Mouse (Mus musculus) liver, embryonic 12.5 days (tissue): ENCODE results near the gene Cdh20. TPM values are rescaled to one million over a fixed set of nuclear protein-coding genes. Genes with fewer than 3 reads are reported as not detected.

Experiments
- ATAC-seq: fragments of 200-750 bp; cut with Nextera tagmentation; 2 replicates; pipeline ENCODE4 v1.8.0; 2017; ENCODE audit warnings: moderate number of reproducible peaks, mild to moderate bottlenecking, moderate library complexity
- H3K27ac ChIP-seq: fragments of 300-500 bp; sonication (generic); 2 replicates; pipeline ENCODE4 v1.5.1; 2016; ENCODE audit warnings: mild to moderate bottlenecking
- H3K27me3 ChIP-seq: fragments of 300-500 bp; sonication (generic); replicated peaks from 2 replicates; pipeline ENCODE4 v1.6.1; 2016; ENCODE audit warnings: mild to moderate bottlenecking, moderate library complexity
- H3K36me3 ChIP-seq: fragments of 300-500 bp; sonication (generic); 2 replicates; pipeline ENCODE4 v1.6.1; 2016; ENCODE audit warnings: mild to moderate bottlenecking, moderate library complexity
- H3K4me1 ChIP-seq: fragments of 300-500 bp; sonication (generic); 2 replicates; pipeline ENCODE4 v1.6.1; 2016
- H3K4me2 ChIP-seq: fragments of 300-500 bp; sonication (generic); 2 replicates; pipeline ENCODE4 v1.6.1; 2016; ENCODE audit warnings: mild to moderate bottlenecking, moderate library complexity
- H3K4me3 ChIP-seq: fragments of 300-500 bp; sonication (generic); 2 replicates; pipeline ENCODE4 v1.5.1; 2016; ENCODE audit warnings: mild to moderate bottlenecking, moderate library complexity
- H3K9ac ChIP-seq: fragments of 300-500 bp; sonication (generic); 2 replicates; pipeline ENCODE4 v1.6.1; 2016; ENCODE audit warnings: mild to moderate bottlenecking, moderate library complexity
- H3K9me3 ChIP-seq: fragments of 300-500 bp; sonication (generic); replicated peaks from 2 replicates; pipeline ENCODE4 v1.6.1; 2016; ENCODE audit warnings: mild to moderate bottlenecking, moderate library complexity
- WGBS: fragments of 180-500 bp; shearing (Covaris S2); methylation state at CpG from one replicate; pipeline ENCODE4 v1.1.7; 2016; ENCODE audit not compliant: insufficient replicate concordance; 5-methylcytosine and 5-hydroxymethylcytosine counted together
- polyA plus RNA-seq: library from polyadenylated mRNA; unstranded; fragments of >200 nt; fragmentation: Nextera tagmentation; extraction: Ambion mirVana; gene quantifications from 2 replicates; pipeline ENCODE4 v1.2.1, GENCODE M21; 2016

Gene Cdh20
- not detected in 2 replicates for polyA plus RNA-seq

DNA sequence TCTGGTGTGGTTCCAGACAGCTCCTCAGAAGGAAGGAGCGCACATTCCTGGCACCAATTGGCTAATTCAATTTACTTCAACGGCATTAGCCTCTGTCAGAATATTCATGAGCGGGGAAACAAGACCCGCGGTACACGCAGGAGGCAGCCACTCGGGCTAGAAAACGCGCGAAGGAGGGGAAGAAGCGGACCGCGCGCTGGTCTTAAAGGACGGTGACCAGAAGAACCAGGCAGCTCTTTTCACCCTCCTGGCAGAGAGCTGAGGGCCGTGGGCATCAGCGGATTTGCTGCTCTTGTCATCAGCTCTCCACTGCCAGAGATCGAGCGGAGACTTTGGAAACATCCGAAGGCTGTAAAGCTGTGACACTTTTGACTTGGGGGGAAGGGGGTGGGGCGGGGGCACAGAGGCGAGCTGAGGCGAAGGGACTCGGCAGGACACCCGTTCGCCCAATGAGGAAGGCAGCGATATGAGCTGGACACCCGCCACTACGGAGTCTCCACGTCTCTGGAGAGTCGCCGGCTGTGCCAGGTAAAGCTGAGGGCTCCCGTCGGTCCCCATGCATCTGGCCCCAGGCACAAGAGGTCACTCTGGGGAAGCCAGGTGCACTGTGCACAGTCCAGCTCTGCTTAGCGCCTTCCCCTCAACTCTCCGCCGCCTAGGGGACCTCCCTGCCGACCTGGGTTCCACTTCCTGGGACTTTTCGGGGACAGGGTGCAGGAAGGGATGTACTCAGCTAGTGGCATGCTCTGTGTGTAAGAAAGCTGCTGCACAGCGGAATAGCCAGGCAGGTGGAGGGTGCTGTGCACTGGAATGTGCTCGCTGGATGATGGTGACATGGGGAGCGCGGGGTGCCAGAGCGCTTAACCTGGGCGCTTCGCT lies at the start of gene Cdh20:
Cdh20 (plus strand) TSS at position 159 of the 879 bp plus-strand sequence.
- H3K27ac ChIP-seq = no peak within 1 kb of the TSS
- H3K4me1 ChIP-seq = no peaks in the 10 kb centered on the region
- no peak within 1 kb of the TSS for H3K9ac ChIP-seq
- no peaks in the 10 kb centered on the region for H3K9me3 ChIP-seq
- H3K4me3 ChIP-seq = peak within 1 kb of the TSS; percentile 26
- no peaks in the 10 kb centered on the region for H3K36me3 ChIP-seq
- WGBS = 1% methylated on average over 46 of the region's 46 CpGs
- no peak for ATAC-seq
- H3K27me3 ChIP-seq = peaks cover 36% of the 10 kb centered on the region
- H3K4me2 ChIP-seq = peak within 1 kb of the TSS; percentile 54

DNA sequence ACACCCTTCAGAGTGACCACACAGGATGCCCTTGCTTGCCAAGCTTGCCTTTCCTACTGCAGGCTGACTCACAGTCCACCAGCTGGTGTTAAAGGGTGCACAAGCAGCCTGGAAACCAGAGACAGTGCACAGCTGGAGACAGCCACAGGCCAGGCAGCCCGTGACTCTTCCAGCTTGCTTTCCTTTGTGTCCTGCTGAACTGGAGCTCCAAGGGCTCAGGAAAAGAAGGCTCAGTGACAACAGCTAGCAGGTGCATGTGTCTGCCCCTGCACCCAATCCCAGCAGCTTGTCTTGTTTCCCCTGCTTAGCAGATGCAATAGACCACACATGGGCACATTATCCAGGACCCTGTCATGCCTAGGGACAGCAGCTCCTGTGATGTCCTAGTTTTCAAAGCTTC lies 21.5 kb upstream of the Cdh20 start:
- no peak overlapping the region for H3K4me3 ChIP-seq
- no peaks in the 10 kb centered on the region for H3K36me3 ChIP-seq
- no peaks in the 10 kb centered on the region for H3K27me3 ChIP-seq
- no peak overlapping the region for H3K4me2 ChIP-seq
- no peak overlapping the region for H3K27ac ChIP-seq
- H3K9ac ChIP-seq = no peak overlapping the region
- H3K9me3 ChIP-seq = no peaks in the 10 kb centered on the region
- no peak for ATAC-seq
- no peaks in the 10 kb centered on the region for H3K4me1 ChIP-seq
- 13% methylated on average over 1 of the region's 1 CpGs for WGBS

DNA sequence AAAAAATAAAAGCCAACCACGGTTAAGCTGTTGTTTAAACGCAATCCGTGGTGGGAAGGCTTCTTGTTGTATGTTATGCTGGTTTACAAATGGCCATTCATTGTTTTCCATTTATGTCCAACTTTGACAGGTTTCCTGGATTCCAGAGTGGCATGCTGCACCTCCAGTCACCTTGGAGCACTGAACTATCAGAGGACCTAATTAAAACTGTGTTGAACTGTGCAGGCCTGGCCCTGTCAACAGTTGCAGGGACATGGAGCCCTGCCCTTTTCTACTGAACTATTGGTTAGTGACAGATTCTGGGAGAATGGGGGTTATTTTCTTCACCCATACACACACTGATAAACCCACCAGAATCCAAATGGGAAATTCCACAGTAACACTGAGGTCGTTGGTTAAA lies 20.9 kb upstream of the Cdh20 start:
- Histone ChIP-seq H3K4me3 (no peak overlapping the region), H3K9me3 (no peaks in the 10 kb centered on the region), H3K4me1 (no peaks in the 10 kb centered on the region), H3K9ac (no peak overlapping the region), H3K27me3 (no peaks in the 10 kb centered on the region), H3K4me2 (no peak overlapping the region), H3K27ac (no peak overlapping the region), H3K36me3 (no peaks in the 10 kb centered on the region)
- no peak for ATAC-seq
- 66% methylated on average over 4 of the region's 4 CpGs for WGBS

DNA sequence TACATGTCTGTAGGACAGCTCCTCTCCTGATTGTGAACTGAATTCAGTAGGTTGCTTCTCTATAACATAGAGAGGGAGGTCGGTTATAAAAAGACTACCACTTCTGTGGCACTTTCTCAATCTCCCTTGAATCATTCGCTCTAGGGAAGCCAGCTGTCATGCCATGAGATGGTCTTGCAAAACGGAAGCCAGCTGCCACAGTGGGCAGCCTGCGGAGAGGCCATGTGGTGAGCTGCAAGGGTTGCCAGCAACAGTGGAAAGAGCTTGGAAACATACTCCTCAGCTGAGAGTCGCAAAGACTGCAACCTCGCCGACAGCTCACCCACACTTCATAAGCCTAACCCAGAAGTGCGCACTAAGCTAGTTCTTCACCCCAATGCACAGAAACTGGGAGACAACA lies 13.8 kb upstream of the Cdh20 start:
- 59% methylated on average over 8 of the region's 8 CpGs for WGBS
- no peaks in the 10 kb centered on the region for H3K27me3 ChIP-seq
- no peaks in the 10 kb centered on the region for H3K4me1 ChIP-seq
- no peaks in the 10 kb centered on the region for H3K36me3 ChIP-seq
- H3K9me3 ChIP-seq = no peaks in the 10 kb centered on the region
- no peak overlapping the region for H3K4me2 ChIP-seq
- no peak overlapping the region for H3K4me3 ChIP-seq
- no peak overlapping the region for H3K9ac ChIP-seq
- no peak for ATAC-seq
- H3K27ac ChIP-seq = no peak overlapping the region

DNA sequence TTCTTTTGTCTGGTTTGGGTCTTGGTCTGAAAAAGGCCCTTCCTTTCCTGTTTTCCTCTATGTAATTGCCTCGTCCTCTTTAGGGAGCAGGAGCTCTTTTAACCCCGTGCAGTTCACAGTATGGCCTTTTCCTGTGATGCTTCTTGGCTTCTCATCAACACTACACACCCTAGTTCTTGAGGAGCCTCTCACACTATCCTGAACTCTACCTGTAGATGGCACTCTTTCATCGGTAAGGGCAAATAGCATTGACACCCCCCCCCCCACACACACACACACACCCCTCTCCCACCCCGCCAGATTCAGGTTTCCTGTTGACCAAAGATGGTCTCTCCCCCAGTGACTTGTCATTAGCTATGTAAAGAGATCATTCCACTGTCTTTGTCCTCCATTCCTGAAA lies 12.4 kb upstream of the Cdh20 start:
- no peaks in the 10 kb centered on the region for H3K36me3 ChIP-seq
- H3K27ac ChIP-seq = no peak overlapping the region
- ATAC-seq = no peak
- H3K27me3 ChIP-seq = no peaks in the 10 kb centered on the region
- H3K9ac ChIP-seq = no peak overlapping the region
- H3K9me3 ChIP-seq = no peaks in the 10 kb centered on the region
- H3K4me2 ChIP-seq = no peak overlapping the region
- no peaks in the 10 kb centered on the region for H3K4me1 ChIP-seq
- WGBS = 22% methylated on average over 4 of the region's 4 CpGs
- H3K4me3 ChIP-seq = no peak overlapping the region

DNA sequence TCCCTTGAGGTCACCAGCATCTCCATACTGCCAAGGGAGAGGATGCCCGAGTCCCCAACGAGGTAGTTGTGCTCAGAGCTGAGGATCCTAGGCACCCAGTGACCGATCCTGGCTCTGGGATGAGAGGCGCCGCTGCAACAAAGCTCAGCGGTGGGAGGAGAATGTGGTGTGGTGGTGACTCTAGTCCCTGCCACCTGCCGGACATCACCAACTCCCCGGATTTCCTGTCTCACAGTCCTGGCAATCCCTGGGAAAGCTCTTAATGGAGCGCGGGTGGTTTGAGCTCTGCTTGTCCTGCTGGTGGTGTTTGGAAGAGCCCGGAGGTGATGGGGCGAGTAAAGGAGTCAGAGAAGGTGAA lies 900 bp downstream of the Cdh20 start:
- peak overlapping the region; percentile 54 for H3K4me2 ChIP-seq
- no peak overlapping the region for H3K9ac ChIP-seq
- H3K9me3 ChIP-seq = no peaks in the 10 kb centered on the region
- no peaks in the 10 kb centered on the region for H3K36me3 ChIP-seq
- peaks cover 36% of the 10 kb centered on the region for H3K27me3 ChIP-seq
- WGBS = 2% methylated on average over 12 of the region's 12 CpGs
- peak overlapping the region; percentile 26 for H3K4me3 ChIP-seq
- no peaks in the 10 kb centered on the region for H3K4me1 ChIP-seq
- no peak for ATAC-seq
- H3K27ac ChIP-seq = no peak overlapping the region

DNA sequence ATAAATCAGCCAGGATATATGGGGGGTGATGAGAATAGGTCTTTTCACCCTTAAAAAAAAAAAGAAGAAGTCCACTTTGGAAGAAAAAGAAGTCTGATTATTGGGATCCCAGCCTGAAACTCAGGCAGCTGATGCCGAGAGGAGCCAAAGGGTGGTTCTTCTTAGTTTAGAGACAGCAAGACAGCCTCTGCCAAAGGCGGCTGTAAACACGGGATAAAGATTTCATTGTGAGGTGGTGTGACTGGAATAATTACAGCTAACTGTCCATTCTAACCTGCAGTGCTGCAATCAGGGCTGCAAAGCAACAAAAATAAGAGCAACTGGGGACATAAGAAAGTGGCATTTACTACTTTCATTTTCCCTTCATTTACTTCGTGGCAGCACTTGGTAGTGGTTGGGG lies 3.6 kb downstream of the Cdh20 start:
- Histone ChIP-seq H3K4me2 (no peak overlapping the region), H3K36me3 (no peaks in the 10 kb centered on the region), H3K4me3 (no peak overlapping the region), H3K4me1 (no peaks in the 10 kb centered on the region), H3K27me3 (peaks cover 36% of the 10 kb centered on the region), H3K9me3 (no peaks in the 10 kb centered on the region), H3K9ac (no peak overlapping the region), H3K27ac (no peak overlapping the region)
- WGBS = 67% methylated on average over 4 of the region's 4 CpGs
- ATAC-seq = no peak

DNA sequence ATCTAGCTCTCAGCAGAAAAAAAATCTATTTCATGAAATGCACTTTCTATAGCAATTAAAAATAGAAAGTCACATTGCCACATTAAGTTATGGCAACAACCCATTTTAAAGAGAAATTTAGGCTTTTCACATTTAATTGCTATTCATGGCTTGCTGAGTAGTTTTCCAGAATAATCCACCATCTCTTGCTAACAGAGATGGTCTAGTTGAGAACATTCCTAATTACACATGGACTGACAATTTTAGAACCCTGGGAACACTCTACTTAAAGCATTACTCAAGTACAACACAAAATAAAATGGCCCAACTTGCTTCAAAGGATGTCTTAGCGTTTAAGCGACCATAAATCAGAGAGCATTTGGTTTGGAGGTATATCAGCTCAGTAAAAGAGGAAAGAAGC lies 4.9 kb downstream of the Cdh20 start:
- no peak overlapping the region for H3K4me2 ChIP-seq
- no peak for ATAC-seq
- H3K9ac ChIP-seq = no peak overlapping the region
- H3K27ac ChIP-seq = no peak overlapping the region
- no peaks in the 10 kb centered on the region for H3K36me3 ChIP-seq
- 73% methylated on average over 2 of the region's 2 CpGs for WGBS
- H3K4me1 ChIP-seq = no peaks in the 10 kb centered on the region
- no peak overlapping the region for H3K4me3 ChIP-seq
- peaks cover 25% of the 10 kb centered on the region for H3K27me3 ChIP-seq
- no peaks in the 10 kb centered on the region for H3K9me3 ChIP-seq

DNA sequence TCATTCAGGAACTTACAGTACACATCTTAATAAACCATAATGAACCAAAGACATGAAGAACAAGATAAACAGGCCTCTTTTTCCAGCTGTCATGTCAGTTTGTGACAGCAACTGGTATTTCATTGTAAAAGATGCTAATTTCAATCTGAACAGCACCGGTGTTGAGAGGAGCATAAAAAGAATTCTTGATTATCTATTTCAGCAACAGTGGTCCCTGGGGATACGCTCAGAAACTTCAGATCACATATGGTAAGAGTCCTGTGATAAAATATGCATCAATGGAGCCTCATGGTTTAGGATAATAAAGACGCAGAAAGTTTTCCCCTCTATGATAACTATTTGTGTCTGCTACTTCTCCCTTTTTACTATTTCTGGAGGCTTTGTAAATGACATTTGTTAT lies 25.2 kb downstream of the Cdh20 start:
- H3K4me3 ChIP-seq = no peak overlapping the region
- H3K27ac ChIP-seq = no peak overlapping the region
- H3K27me3 ChIP-seq = no peaks in the 10 kb centered on the region
- H3K36me3 ChIP-seq = no peaks in the 10 kb centered on the region
- ATAC-seq = no peak
- no peaks in the 10 kb centered on the region for H3K4me1 ChIP-seq
- WGBS = 70% methylated on average over 3 of the region's 3 CpGs
- no peak overlapping the region for H3K4me2 ChIP-seq
- no peak overlapping the region for H3K9ac ChIP-seq
- H3K9me3 ChIP-seq = no peaks in the 10 kb centered on the region

DNA sequence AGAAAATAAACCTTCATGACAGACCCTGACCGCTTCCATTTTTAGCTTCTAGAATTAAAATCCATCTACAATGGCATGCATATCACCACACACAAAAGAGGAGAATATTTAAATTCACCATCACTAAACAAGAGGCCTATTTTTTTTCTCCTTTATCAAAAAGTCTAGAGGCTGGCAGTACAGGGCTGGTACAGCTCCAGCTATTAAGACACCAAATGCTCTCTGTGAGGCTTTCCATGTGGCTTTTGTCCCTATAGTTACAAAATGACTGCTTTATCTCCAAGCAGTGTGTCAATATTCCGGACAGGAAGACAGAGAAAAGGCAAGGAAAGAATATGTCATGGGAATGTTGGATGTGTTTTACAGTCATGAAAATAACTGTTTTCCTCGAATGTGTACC lies 27.8 kb downstream of the Cdh20 start:
- no peak overlapping the region for H3K9ac ChIP-seq
- H3K4me1 ChIP-seq = no peaks in the 10 kb centered on the region
- H3K36me3 ChIP-seq = no peaks in the 10 kb centered on the region
- no peak for ATAC-seq
- 51% methylated on average over 3 of the region's 3 CpGs for WGBS
- H3K4me3 ChIP-seq = no peak overlapping the region
- H3K4me2 ChIP-seq = no peak overlapping the region
- no peak overlapping the region for H3K27ac ChIP-seq
- no peaks in the 10 kb centered on the region for H3K27me3 ChIP-seq
- no peaks in the 10 kb centered on the region for H3K9me3 ChIP-seq

DNA sequence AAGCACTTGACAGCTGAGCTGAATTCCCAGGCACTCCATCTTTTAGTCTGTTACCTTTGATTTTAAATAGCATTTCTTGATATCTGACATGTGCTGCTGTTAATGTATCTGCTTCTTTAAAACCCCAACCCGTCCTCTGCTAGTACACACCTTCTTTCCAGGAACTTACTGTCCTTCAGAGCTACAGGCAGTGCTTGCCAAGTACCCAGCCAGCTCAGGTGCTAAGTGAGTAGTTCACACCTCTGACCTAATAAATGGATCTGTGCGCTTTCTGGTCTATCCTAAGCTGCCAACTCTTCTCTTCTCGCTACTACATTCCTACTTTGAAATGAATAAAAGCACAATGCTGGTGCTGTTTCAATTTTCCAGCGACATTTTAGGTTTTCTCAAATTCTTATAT lies 28.8 kb downstream of the Cdh20 start:
- Histone ChIP-seq H3K9me3 (no peaks in the 10 kb centered on the region), H3K4me2 (no peak overlapping the region), H3K36me3 (no peaks in the 10 kb centered on the region), H3K9ac (no peak overlapping the region), H3K27me3 (no peaks in the 10 kb centered on the region), H3K4me1 (no peaks in the 10 kb centered on the region), H3K27ac (no peak overlapping the region), H3K4me3 (no peak overlapping the region)
- ATAC-seq = no peak
- 52% methylated on average over 4 of the region's 4 CpGs for WGBS

DNA sequence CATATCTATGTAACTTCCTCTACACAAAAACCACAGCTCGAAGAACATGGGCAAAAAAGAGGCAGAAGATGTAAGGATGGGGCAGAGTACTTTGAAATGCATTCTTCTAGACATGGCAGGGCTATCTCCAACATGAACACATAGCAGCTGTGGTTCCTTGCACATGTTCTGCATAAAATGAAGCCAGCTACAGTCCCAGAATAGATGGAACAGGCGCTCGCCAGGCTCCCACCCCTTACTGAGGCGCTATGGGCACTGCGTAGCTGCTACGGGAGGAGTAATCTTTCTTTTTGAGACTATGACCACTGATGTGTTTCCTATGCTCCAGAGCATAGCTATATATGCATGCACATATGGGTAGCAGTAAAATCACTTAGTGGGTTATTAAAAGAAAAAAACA lies 36.4 kb downstream of the Cdh20 start:
- Histone ChIP-seq H3K4me3 (no peak overlapping the region), H3K9me3 (no peaks in the 10 kb centered on the region), H3K4me2 (no peak overlapping the region), H3K9ac (no peak overlapping the region), H3K27me3 (no peaks in the 10 kb centered on the region), H3K36me3 (no peaks in the 10 kb centered on the region), H3K27ac (no peak overlapping the region), H3K4me1 (no peaks in the 10 kb centered on the region)
- ATAC-seq = no peak
- 78% methylated on average over 6 of the region's 6 CpGs for WGBS

DNA sequence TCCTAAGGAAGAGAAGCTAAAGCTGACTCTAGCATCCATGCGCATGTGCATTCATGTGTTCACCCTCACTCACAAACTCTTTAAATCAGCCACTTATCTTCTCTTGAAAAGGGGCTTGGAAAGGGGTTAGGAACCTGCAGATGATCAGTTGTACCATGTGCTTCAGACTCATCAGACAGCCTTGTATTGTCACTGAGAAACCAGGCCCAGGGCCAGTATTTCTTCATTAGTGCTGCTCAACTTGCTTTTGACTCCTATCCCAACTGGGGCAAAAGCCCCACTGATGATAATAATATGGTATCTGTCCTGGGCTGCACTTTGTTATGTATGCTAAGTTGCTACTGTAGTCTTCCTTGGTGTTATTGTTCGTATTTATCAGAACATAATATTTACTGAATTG lies 38.9 kb downstream of the Cdh20 start:
- no peaks in the 10 kb centered on the region for H3K36me3 ChIP-seq
- no peak overlapping the region for H3K4me3 ChIP-seq
- H3K4me1 ChIP-seq = no peaks in the 10 kb centered on the region
- H3K9me3 ChIP-seq = no peaks in the 10 kb centered on the region
- H3K27ac ChIP-seq = no peak overlapping the region
- H3K27me3 ChIP-seq = no peaks in the 10 kb centered on the region
- no peak for ATAC-seq
- 74% methylated on average over 2 of the region's 2 CpGs for WGBS
- H3K9ac ChIP-seq = no peak overlapping the region
- no peak overlapping the region for H3K4me2 ChIP-seq
